Mouse (Mus musculus): ENCODE data around the gene Riok1. TPM values are rescaled to one million over a fixed set of nuclear protein-coding genes. Genes with fewer than 3 reads are reported as not detected.

Riok1 gene
- polyA plus RNA-seq, 1 experiment = 34.0 TPM

DNA sequence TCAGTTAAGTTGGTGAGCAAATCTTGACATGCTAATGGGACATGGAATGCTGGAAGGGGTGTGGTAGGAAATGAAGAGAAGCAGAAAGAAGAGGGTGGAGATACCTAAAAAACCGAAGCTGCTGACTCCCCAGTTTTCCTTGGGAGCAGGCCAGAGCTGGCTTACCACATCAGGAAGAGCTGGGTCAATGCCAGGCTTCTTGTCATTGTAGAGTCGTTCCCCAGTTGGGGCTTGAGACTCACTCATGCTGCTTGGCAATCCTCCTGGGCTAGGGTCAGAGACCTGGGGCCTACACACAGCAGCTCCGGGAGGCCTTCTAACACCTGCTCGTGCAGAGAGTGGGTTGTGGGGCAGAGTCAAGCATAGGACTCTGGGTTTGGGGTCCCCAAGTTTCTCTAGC, 34.1 kb downstream of the Riok1 start:
- H3K4me1 ChIP-seq (ENCODE audit: control insufficient read depth, insufficient read depth, low read length) = no peaks in the 10 kb centered on the region
- no peaks in the 10 kb centered on the region for H3K27me3 ChIP-seq (ENCODE audit: control insufficient read depth, insufficient read depth, low read length)
- whole genome bisulfite sequencing = 13% methylated on average over 4 of the region's 4 CpGs
- no peak overlapping the region for H3K4me3 ChIP-seq (replicated peaks; ENCODE audit: insufficient read depth, low read depth, low read length)
- DNase-seq = no peak
- no peak overlapping the region for H3K27ac ChIP-seq (ENCODE audit: insufficient read depth, low read length)
- TF ChIP-seq POLR2A (IDR thresholded peaks at IDR 0.05; ENCODE audit: borderline replicate concordance, insufficient read depth, low read length) = no peak

DNA sequence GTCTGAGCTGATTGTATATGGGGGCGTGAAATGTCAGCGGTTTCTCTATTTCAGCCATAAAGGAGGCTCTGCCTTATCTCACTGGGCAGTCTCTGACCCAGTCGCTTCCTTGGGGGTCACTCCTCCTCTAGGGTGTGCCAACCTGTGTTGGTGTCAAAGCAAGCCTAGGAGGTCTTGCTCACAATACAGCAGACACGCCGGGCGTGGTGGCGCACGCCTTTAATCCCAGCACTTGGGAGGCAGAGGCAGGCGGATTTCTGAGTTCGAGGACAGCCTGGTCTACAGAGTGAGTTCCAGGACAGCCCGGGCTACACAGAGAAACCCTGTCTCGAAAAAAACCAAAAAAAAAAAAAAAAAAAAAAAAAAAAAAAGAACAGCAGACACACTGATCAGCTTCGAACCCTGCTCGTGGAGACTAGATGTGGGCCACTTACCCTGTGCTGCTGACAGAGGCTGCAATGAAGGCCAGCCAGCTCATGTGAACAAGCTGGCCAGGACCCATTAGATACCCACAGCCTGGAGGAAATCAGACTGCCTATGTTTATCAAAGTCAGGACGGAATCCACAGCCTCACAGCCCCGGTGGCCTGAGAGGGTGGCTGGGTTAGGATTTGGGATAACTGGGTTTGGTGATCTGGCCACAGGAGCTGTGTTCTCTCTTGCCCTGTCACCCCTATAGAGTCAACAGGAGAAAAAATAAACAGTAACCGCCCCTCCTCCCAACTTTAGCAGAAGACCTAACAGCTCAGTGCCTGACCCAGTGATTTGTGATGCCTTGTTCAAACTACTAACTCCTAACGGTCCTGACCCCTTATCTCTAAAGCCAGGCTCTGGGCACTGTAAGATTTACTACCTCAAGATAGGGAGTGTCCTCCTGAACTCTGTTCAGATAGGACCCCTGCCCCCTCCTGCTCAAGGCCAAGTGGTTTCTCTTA, 36.8 kb downstream of the Riok1 start:
- H3K27me3 ChIP-seq (ENCODE audit: control insufficient read depth, insufficient read depth, low read length) = no peaks in the 10 kb centered on the region
- DNase-seq = no peak
- H3K4me3 ChIP-seq (replicated peaks; ENCODE audit: insufficient read depth, low read depth, low read length) = no peak overlapping the region
- H3K4me1 ChIP-seq (ENCODE audit: control insufficient read depth, insufficient read depth, low read length) = no peaks in the 10 kb centered on the region
- WGBS = 94% methylated on average over 17 of the region's 18 CpGs
- H3K27ac ChIP-seq (ENCODE audit: insufficient read depth, low read length) = no peak overlapping the region
- no peak for TF ChIP-seq POLR2A (IDR thresholded peaks at IDR 0.05; ENCODE audit: borderline replicate concordance, insufficient read depth, low read length)
- TF ChIP-seq CTCF (IDR thresholded peaks at IDR 0.05; ENCODE audit: borderline replicate concordance, insufficient read depth, low read depth, low read length) = no peak

- Histone ChIP-seq H3K27me3 (ENCODE audit: control insufficient read depth, insufficient read depth, low read length) (no peaks in the 10 kb centered on the region), H3K4me1 (ENCODE audit: control insufficient read depth, insufficient read depth, low read length) (no peaks in the 10 kb centered on the region), H3K27ac (ENCODE audit: insufficient read depth, low read length) (no peak overlapping the region), H3K4me3 (replicated peaks; ENCODE audit: insufficient read depth, low read depth, low read length) (no peak overlapping the region)
- TF ChIP-seq CTCF (IDR thresholded peaks at IDR 0.05; ENCODE audit: borderline replicate concordance, insufficient read depth, low read depth, low read length) = no peak
- no peak for TF ChIP-seq POLR2A (IDR thresholded peaks at IDR 0.05; ENCODE audit: borderline replicate concordance, insufficient read depth, low read length)
- 82% methylated on average over 5 of the region's 5 CpGs for WGBS
- DNase-seq = no peak
These were observed 37.6 kb downstream of the Riok1 start for GRCm38 (mm10) chr13:38074404-38074803.

GRCm38 (mm10) chr13:38077113-38077512, 40.3 kb downstream of the Riok1 start:
- WGBS = 25% methylated on average over 11 of the region's 11 CpGs
- no peak overlapping the region for H3K4me3 ChIP-seq (replicated peaks; ENCODE audit: insufficient read depth, low read depth, low read length)
- TF ChIP-seq CTCF (IDR thresholded peaks at IDR 0.05; ENCODE audit: borderline replicate concordance, insufficient read depth, low read depth, low read length) (no peak), POLR2A (IDR thresholded peaks at IDR 0.05; ENCODE audit: borderline replicate concordance, insufficient read depth, low read length) (no peak)
- H3K27me3 ChIP-seq (ENCODE audit: control insufficient read depth, insufficient read depth, low read length) = no peaks in the 10 kb centered on the region
- no peaks in the 10 kb centered on the region for H3K4me1 ChIP-seq (ENCODE audit: control insufficient read depth, insufficient read depth, low read length)
- H3K27ac ChIP-seq (ENCODE audit: insufficient read depth, low read length) = no peak overlapping the region
- no peak for DNase-seq

DNA sequence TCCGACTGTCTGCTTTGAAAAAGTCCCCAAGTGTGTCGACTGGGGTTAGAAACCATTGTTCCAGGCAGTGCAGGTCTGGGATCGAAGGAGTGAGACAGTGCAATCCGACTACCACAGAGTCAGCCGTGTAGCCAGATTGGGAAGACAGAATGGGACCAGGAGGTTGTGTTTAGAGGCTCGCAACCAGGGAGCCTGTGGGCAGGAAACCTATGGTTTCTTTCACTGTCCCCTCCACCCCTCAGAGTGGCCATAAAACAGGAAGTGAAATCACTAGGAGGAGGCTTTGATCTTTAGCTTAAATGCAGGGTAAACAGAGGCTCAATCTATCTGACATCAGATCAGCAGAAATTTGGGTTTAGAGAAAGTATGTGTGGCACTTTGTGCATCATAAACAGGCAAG, 42.0 kb downstream of the Riok1 start:
- DNase-seq = no peak
- no peak overlapping the region for H3K4me3 ChIP-seq (replicated peaks; ENCODE audit: insufficient read depth, low read depth, low read length)
- no peaks in the 10 kb centered on the region for H3K4me1 ChIP-seq (ENCODE audit: control insufficient read depth, insufficient read depth, low read length)
- 54% methylated on average over 6 of the region's 6 CpGs for WGBS
- H3K27ac ChIP-seq (ENCODE audit: insufficient read depth, low read length) = no peak overlapping the region
- TF ChIP-seq CTCF (IDR thresholded peaks at IDR 0.05; ENCODE audit: borderline replicate concordance, insufficient read depth, low read depth, low read length) = no peak
- TF ChIP-seq POLR2A (IDR thresholded peaks at IDR 0.05; ENCODE audit: borderline replicate concordance, insufficient read depth, low read length) = no peak
- H3K27me3 ChIP-seq (ENCODE audit: control insufficient read depth, insufficient read depth, low read length) = no peaks in the 10 kb centered on the region

- no peak for TF ChIP-seq CTCF (IDR thresholded peaks at IDR 0.05; ENCODE audit: borderline replicate concordance, insufficient read depth, low read depth, low read length)
- TF ChIP-seq POLR2A (IDR thresholded peaks at IDR 0.05; ENCODE audit: borderline replicate concordance, insufficient read depth, low read length) = no peak
- 82% methylated on average over 5 of the region's 5 CpGs for WGBS
- DNase-seq = no peak
These were observed 42.6 kb downstream of the Riok1 start for GRCm38 (mm10) chr13:38079366-38079765.

DNA sequence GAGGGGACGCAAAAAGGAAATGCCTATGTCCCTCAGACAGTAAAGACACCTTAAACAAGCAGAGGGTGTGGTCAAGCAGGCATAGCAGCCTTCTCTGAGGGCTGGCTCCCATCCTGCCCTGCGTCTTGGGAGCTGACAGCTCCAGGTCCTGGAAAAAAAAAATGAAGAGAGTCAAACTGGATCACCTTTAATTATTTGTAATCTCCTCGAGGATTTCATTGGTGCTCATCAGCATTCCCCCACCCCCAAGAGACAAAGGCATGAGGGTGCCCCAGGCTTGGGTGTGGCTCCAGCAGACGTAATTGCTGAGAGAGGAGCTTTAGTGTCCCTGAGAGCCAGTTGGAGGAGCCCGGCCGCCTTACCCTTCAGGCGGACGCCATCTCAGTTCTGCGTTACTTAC, 43.2 kb downstream of the Riok1 start:
- H3K4me1 ChIP-seq (ENCODE audit: control insufficient read depth, insufficient read depth, low read length) = no peaks in the 10 kb centered on the region
- no peak overlapping the region for H3K27ac ChIP-seq (ENCODE audit: insufficient read depth, low read length)
- no peaks in the 10 kb centered on the region for H3K27me3 ChIP-seq (ENCODE audit: control insufficient read depth, insufficient read depth, low read length)
- H3K4me3 ChIP-seq (replicated peaks; ENCODE audit: insufficient read depth, low read depth, low read length) = no peak overlapping the region
- TF ChIP-seq CTCF (IDR thresholded peaks at IDR 0.05; ENCODE audit: borderline replicate concordance, insufficient read depth, low read depth, low read length) (no peak), POLR2A (IDR thresholded peaks at IDR 0.05; ENCODE audit: borderline replicate concordance, insufficient read depth, low read length) (no peak)
- 59% methylated on average over 9 of the region's 9 CpGs for WGBS
- no peak for DNase-seq

More at GRCm38 (mm10) chr13:38079366-38079765, 42.6 kb downstream of the Riok1 start:
- Histone ChIP-seq H3K27ac (ENCODE audit: insufficient read depth, low read length) (no peak overlapping the region), H3K4me1 (ENCODE audit: control insufficient read depth, insufficient read depth, low read length) (no peaks in the 10 kb centered on the region), H3K4me3 (replicated peaks; ENCODE audit: insufficient read depth, low read depth, low read length) (no peak overlapping the region), H3K27me3 (ENCODE audit: control insufficient read depth, insufficient read depth, low read length) (no peaks in the 10 kb centered on the region)

- Histone ChIP-seq H3K4me3 (replicated peaks; ENCODE audit: insufficient read depth, low read depth, low read length) (no peak overlapping the region), H3K27me3 (ENCODE audit: control insufficient read depth, insufficient read depth, low read length) (no peaks in the 10 kb centered on the region), H3K4me1 (ENCODE audit: control insufficient read depth, insufficient read depth, low read length) (no peaks in the 10 kb centered on the region), H3K27ac (ENCODE audit: insufficient read depth, low read length) (no peak overlapping the region)
- DNase-seq = no peak
- TF ChIP-seq CTCF (IDR thresholded peaks at IDR 0.05; ENCODE audit: borderline replicate concordance, insufficient read depth, low read depth, low read length) (no peak), POLR2A (IDR thresholded peaks at IDR 0.05; ENCODE audit: borderline replicate concordance, insufficient read depth, low read length) (no peak)
- 81% methylated on average over 14 of the region's 14 CpGs for WGBS
These were observed 43.9 kb downstream of the Riok1 start for GRCm38 (mm10) chr13:38080725-38081124.

Measured in cerebellum, adult 2 months (tissue).